Mouse (Mus musculus): ENCODE results near the gene Senp2.

The Senp2 gene

DNA sequence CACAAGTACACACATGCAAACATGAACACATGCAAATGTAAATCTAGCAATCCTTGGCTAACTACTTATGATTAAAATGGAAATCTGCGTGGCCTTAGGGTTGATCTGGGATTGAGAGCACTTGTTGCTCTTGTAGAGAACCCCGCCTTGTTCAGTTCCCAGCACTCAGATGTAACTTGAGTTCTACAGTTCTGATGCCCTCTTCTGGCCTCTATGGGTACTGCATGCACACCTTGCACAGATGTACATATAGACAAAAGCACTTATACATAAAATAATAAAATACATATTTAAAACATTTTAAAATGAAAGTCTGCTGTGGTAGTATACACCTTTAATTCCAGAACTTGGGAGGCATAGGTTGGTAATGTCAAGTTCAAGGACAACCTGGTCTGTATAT, 12.8 kb downstream of the Senp2 start:
- no peak for DNase-seq (ENCODE audit: low spot score)

DNA sequence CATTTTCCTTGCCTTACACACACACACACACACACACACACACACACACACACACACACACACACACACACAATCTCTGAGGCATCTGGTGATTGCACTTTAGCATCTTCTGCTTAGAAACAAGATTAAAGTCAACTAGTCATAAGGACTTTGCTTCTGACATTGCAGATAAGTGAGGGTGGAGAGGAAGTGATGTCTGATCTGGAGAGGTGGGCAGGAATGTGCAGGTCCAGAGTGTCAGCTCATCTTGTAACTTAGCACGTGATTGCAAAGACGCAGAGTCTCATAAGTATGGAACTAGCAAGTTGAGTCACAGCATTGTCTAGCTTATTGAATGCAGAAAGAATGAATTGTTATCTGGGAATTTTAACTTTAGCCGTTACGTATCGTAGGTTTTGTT, 18.2 kb downstream of the Senp2 start:
- DNase-seq (ENCODE audit: low spot score), result no peak

- no peak for DNase-seq (ENCODE audit: low spot score)
Observed at GRCm38 (mm10) chr16:22038554-22038953, 29.3 kb downstream of the Senp2 start.

- DNase-seq (ENCODE audit: low spot score), result no peak
Observed at GRCm38 (mm10) chr16:22039978-22040377, 30.7 kb downstream of the Senp2 start.

DNA sequence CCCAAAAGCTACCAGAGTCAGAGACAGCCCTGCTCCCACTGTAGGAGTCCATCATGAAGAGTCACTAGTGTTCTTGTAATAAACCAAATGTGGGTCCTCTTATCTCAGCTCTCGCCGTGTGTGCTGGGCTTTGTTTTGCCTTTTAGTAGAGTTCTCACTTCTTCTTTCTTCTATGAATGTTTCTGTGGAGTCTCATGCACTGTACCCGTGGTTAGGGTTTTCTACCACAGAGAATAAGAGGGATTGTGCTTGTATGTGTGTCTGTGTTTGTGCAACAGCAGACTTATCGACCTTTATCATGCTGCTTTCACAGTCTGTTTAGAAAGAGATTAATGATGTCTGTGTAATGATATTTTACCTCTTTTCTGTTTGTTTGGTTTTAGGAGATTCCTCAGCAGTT, 34.5 kb downstream of the Senp2 start:
- no peak for DNase-seq (ENCODE audit: low spot score)

GRCm38 (mm10) chr16:22045930-22046329, 36.6 kb downstream of the Senp2 start:
- DNase-seq (ENCODE audit: low spot score), result no peak

GRCm38 (mm10) chr16:22046739-22047366, 37.6 kb downstream of the Senp2 start:
- DNase-seq (ENCODE audit: low spot score), result no peak

- no peak for DNase-seq (ENCODE audit: low spot score)
Observed at GRCm38 (mm10) chr16:22053411-22053810, 44.1 kb downstream of the Senp2 start.

DNA sequence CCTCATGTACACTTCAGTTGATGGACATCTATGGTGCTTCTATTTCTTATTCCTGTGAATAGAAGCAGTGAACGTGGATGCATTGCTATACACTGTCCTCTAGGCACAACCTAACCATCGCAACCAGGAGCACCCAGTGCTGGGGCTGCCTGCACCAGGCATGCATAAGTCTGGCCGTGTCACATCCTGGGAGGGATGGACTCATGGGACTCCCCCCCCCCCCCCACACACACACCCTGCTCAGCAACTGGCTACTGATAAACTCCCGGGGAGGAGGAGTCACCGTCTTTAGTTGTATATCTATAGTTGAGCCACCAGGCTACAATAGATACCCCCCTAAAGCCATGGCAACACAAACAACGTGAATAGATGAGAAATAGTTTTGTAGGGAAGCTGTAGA, 48.2 kb downstream of the Senp2 start:
- no peak for DNase-seq (ENCODE audit: low spot score)

DNA sequence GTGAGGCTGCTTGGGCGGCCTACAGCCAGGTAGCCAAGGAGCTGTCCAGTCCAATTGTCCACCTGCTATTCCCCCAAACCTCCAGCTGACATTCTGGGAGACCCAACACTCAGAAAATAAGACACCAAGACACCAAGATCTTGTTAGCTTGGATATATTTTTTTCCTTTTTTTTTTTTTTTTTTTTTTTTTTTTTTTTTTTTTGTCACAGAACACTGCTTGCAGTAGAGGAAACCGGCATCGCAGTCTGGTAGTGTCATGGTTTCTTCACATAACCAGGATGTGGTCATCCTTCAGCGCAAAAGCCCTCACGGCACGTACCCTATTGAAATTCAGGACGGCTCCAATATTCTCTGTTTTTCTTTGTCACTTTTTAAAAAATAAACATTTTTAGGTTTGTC, 49.6 kb downstream of the Senp2 start:
- no peak for DNase-seq (ENCODE audit: low spot score)

DNA sequence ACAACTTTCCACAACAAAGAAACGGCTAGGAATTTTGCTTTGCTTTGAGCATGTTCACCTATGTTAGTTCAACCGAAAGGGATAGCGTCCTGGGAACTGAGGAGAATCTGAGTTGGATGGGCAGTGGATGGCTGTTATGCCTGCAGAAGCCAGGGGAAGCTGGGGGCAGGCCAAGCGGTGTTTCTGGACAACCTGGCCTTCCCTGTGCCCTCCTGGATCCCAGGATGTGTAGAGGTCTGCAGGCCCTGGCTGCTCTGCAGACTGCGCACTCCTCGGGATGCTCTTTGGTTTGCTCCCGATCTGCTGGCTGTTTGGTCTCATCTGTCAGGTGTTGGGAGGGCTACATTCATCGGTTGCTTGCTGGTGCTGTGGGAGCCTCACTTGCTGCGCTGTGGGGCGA, 51.1 kb downstream of the Senp2 start:
- DNase-seq (ENCODE audit: low spot score), result no peak

DNA sequence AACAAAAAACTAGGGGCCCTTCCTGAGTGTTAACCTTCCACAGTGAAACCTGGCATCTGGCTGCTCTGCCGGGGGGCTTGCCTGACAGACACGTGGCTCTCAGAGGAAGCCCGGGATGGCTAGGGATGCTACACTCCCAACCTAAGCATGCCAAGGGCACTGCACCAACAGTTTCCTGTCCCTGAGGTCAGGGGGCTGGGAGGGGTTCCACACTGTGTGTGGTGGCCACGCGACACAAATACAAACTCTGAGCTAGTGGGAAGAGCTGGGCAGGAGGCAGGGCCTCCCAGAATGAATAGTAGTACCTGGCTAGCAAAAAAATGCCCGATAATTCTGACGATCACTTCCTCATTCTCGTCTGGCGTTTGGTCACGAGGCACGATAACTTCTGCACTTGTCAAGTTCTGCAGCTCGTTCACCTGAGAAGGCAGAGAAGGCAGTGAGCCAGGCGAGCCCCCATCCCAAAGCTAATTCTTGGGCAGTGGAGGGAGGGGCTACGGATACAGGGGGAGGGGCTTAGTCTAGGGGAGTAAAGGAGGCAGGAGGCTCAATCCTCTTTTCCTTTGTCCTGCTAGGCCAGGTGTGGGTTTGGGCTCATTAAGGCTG, 52.4 kb downstream of the Senp2 start:
- DNase-seq (ENCODE audit: low spot score), result no peak

DNA sequence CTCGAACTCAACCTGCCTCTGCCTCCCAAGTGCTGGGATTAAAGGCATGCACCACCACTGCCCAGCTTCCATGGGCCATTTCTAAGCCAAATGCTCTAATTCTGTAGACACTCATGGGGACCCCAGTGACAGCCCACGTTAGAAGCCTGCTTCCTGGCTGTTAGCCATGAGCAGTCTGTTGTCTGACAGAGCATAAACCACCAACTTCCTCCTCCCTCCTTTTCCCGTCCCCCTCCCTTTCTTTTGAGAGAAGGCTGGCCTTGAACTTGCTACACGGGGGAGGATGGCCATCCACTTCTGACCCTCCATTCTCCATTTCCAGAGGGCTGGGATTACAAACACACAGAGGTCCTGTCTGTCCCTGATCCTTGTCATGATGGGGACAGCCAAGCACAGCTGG, 53.0 kb downstream of the Senp2 start:
- no peak for DNase-seq (ENCODE audit: low spot score)

- DNase-seq (ENCODE audit: low spot score), result no peak
Observed at GRCm38 (mm10) chr16:22065536-22065935, 56.3 kb downstream of the Senp2 start.

GRCm38 (mm10) chr16:22067406-22067805, 58.1 kb downstream of the Senp2 start:
- no peak for DNase-seq (ENCODE audit: low spot score)

DNA sequence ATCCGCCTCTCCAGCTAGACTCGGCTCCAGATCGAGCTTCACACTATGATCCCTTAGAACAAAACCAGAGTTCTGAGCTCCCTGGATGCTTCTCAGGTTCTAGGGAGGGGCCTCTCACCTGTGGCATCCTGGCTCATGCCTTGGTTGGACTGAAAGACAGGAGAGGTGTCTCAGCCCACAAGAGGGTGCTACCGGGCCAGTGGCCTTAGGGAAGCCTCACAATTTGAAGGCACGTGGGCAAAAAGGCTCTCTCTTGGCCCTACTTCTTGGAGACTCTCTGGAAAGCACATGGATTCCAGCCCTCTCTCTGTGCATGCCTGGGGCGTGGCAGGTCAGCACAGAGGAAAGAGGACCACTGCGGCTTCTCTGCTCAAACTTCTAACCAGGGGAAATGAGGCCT, 62.1 kb downstream of the Senp2 start:
- peak; percentile 29 for DNase-seq (ENCODE audit: low spot score)

- no peak for DNase-seq (ENCODE audit: low spot score)
Observed at GRCm38 (mm10) chr16:22075067-22075466, 65.8 kb downstream of the Senp2 start.

DNA sequence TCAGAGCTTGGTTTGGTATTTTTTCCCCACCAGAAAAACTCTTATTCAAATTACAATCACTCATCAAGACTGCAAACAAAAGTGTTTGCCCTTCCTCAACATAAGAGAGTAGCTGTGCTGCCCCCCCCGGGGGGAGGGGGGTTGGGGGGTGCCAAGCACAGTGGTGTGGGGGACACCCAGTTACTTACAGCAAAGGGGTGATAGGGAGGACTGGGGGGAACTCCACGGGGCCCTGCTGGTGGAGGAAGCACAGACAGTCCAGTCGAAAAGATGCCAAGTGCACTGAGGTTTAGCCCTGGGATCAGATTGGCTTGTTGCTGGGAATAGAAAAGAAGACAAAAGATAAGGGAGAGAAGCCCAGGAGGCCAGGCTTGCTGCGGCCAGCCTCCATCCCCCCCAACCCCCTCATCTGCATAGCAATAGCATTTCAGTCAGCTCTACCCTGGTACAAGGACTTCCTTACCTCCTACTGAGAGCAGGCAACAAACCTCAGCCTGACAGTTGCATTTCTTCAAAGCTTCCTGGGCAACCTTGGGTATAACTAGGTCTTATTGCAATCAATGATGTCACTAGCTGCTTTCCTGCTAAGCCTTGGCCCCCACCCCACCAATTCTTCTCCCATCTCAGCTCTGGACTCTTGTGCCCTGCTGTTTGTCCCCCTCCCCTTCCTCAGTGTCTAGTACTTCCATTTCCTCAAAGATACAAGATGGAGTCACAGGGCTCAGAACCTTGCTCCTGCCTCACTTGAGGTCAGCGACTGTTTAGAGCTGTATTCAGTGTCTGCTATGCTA, 66.7 kb downstream of the Senp2 start:
- no peak for DNase-seq (ENCODE audit: low spot score)

DNA sequence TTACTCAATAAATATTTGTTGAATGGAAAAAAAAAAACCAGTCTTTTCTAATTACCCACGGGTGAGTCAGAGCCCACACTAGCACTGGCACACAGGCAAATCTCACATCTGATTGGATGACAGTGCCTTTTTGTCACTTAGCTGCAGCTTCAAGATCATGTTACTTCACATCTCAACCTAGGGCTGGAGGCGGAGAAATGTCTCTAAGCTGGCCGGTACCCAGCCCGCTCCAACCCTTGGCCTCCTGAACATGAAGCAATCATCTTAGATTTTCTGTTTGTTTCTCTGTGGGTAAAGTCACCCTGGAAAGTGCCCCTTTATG, 67.3 kb downstream of the Senp2 start:
- DNase-seq (ENCODE audit: low spot score), result peak; percentile 68

- no peak for DNase-seq (ENCODE audit: low spot score)
Observed at GRCm38 (mm10) chr16:22080125-22080710, 70.9 kb downstream of the Senp2 start.

DNA sequence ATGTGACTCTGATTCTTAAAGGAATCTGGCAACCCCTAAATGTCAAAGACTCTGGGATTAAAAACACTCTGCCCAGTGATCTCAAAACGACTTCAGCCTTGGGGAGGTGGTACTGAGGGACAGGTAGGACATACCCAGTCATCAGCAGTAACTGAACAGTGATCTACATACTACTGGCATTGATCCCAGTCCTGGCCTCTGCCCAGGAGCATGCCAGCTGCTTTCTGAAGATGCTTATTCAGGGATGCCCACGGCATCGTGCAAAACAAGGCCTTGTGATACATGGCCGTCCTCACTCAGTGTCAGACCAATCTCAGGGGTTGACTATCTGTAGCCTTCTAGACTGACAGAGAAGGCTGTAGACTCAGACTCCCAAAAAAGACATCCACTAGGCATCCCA, 76.1 kb downstream of the Senp2 start:
- no peak for DNase-seq (ENCODE audit: low spot score)

GRCm38 (mm10) chr16:22091255-22091783, 82.0 kb downstream of the Senp2 start:
- DNase-seq (ENCODE audit: low spot score), result no peak

DNA sequence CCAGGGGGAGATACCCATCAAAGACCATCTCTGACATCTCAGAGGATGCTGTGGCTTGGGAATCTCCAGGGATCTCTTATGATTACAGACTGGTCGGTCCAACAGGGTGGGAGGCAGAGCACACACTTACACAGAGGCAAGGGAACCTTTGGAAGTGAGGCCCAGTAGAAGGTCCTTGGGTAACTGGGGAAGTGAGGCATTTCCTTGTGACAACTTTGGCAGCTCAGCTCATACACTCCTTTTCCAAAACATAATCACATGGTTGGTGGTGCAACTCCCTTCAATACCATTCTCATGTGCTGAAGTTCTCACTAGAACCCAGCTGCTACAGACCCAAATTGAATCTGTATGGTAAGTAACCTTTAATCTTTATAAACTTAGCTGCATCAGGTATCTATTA, 86.5 kb downstream of the Senp2 start:
- no peak for DNase-seq (ENCODE audit: low spot score)

Data from urinary bladder, postnatal 14 days (tissue).